Mouse (Mus musculus) gastrocnemius, adult 18-20 months (tissue): ENCODE data around the gene Myl7. TPM values are rescaled to one million over a fixed set of nuclear protein-coding genes. Genes with fewer than 3 reads are reported as not detected.
"Not testable (repeated sequence)": the region's sequence is repeated elsewhere in the genome, so short reads cannot be mapped to it uniquely, and the experiment has no call there.

Source experiments
- DNase-seq: peaks from one replicate; pipeline ENCODE4 v3.0.0; 2021; ENCODE audit warnings: low spot score
- total RNA-seq, 2 experiments: library from RNA; stranded (reverse); gene quantifications; 2 replicates each; pipeline ENCODE4 v1.2.3; 2021

The Myl7 gene
- total RNA-seq, 2 experiments from 2014 or later: not detected

GRCm38 (mm10) chr11:5904357-5904756, 5.8 kb upstream of the Myl7 start:
- DNase-seq: no peak

- DNase-seq: no peak
Observed at GRCm38 (mm10) chr11:5903844-5904243, 5.3 kb upstream of the Myl7 start.

- no peak for DNase-seq
Observed at GRCm38 (mm10) chr11:5902390-5902789, 3.8 kb upstream of the Myl7 start.

- no peak for DNase-seq
Observed at GRCm38 (mm10) chr11:5901950-5902349, 3.4 kb upstream of the Myl7 start.

GRCm38 (mm10) chr11:5901320-5901719, 2.7 kb upstream of the Myl7 start:
- no peak for DNase-seq

GRCm38 (mm10) chr11:5899286-5899685, 704 bp upstream of the Myl7 start:
- no peak for DNase-seq

GRCm38 (mm10) chr11:5897839-5898238, 743 bp downstream of the Myl7 start:
- DNase-seq: no peak

- DNase-seq: no peak
Observed at GRCm38 (mm10) chr11:5897230-5897629, 1.4 kb downstream of the Myl7 start.

GRCm38 (mm10) chr11:5893807-5894206, 4.8 kb downstream of the Myl7 start:
- no peak for DNase-seq

- DNase-seq: no peak
Observed at GRCm38 (mm10) chr11:5892810-5893368, 5.7 kb downstream of the Myl7 start.

GRCm38 (mm10) chr11:5892151-5892591, 6.4 kb downstream of the Myl7 start:
- no peak for DNase-seq

GRCm38 (mm10) chr11:5888563-5888962, 10.0 kb downstream of the Myl7 start:
- DNase-seq: not testable (repeated sequence)

GRCm38 (mm10) chr11:5887250-5887649, 11.3 kb downstream of the Myl7 start:
- no peak for DNase-seq

- DNase-seq: peak; percentile 75
Observed at GRCm38 (mm10) chr11:5886187-5886586, 12.4 kb downstream of the Myl7 start.

GRCm38 (mm10) chr11:5882518-5882917, 16.1 kb downstream of the Myl7 start:
- no peak for DNase-seq

GRCm38 (mm10) chr11:5879905-5880304, 18.7 kb downstream of the Myl7 start:
- peak; percentile 48 for DNase-seq

- DNase-seq: no peak
Observed at GRCm38 (mm10) chr11:5878661-5879060, 19.9 kb downstream of the Myl7 start.

GRCm38 (mm10) chr11:5877921-5878526, 20.6 kb downstream of the Myl7 start, which contains the start of gene Pold2:
Gene Pold2 (minus strand): TSS chr11:5878292.
- peak; percentile 98 for DNase-seq

GRCm38 (mm10) chr11:5877421-5877820, 21.2 kb downstream of the Myl7 start:
- no peak for DNase-seq

GRCm38 (mm10) chr11:5873192-5873591, 25.4 kb downstream of the Myl7 start:
- DNase-seq: no peak

- DNase-seq: no peak
Observed at GRCm38 (mm10) chr11:5872707-5873106, 25.9 kb downstream of the Myl7 start.

- peak; percentile 79 for DNase-seq
Observed at GRCm38 (mm10) chr11:5870069-5870468, 28.5 kb downstream of the Myl7 start.

GRCm38 (mm10) chr11:5869331-5869730, 29.3 kb downstream of the Myl7 start:
- DNase-seq: no peak
